Mouse (Mus musculus) kidney, adult 2 months (tissue): ENCODE data around the gene Gbx2.

Experiments
- CTCF ChIP-seq: fragments of 200-500 bp; conservative IDR thresholded peaks from 2 replicates; pipeline ENCODE4 v1.5.1; 2011; ENCODE audit warnings: low read depth, mild to moderate bottlenecking, control low read depth, low read length, moderate library complexity, mixed read lengths; ENCODE audit not compliant: insufficient read depth, insufficient read length
- POLR2A ChIP-seq: fragments of 200-500 bp; IDR thresholded peaks from one replicate; pipeline ENCODE4 v1.6.1; 2011; ENCODE audit warnings: low read depth, low read length, control low read depth

GRCm38 (mm10) chr1:89964426-89964825 is 33.4 kb upstream of the Gbx2 start:
- TF ChIP-seq POLR2A (no peak), CTCF (no peak)
